Mouse (Mus musculus): ENCODE results near the gene Luzp1.

DNA sequence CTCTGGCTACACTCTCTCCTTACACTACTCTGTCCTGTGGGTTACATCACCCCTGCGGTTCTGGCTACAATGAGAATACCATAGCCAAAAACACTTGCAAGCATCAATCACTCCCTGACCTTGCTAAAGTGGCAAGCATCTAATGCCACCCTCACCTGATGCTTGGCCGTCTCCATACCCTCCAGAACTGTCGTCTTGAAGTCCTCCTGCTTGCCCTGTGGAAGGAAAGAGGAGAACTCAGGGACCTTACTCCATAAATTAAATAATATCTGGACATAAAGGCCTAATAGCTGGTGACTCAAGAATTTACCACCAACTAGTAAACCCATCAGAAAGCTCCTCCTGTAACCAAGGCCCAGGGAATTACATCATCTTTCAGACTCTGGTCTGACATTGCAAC is 112.3 kb downstream of the Luzp1 start:
- no peak for TF ChIP-seq CTCF (IDR thresholded peaks at IDR 0.05; ENCODE audit: borderline replicate concordance, insufficient read depth, low read depth, low read length)
- TF ChIP-seq POLR2A (IDR thresholded peaks at IDR 0.05; ENCODE audit: borderline replicate concordance, insufficient read depth, low read length), result no peak
